Mouse (Mus musculus) embryonic facial prominence, embryonic 13.5 days (tissue): ENCODE measurements around the gene Hspa1l. TPM values are rescaled to one million over a fixed set of nuclear protein-coding genes. Genes with fewer than 3 reads are reported as not detected.
"Not testable (repeated sequence)": the region's sequence is repeated elsewhere in the genome, so short reads cannot be mapped to it uniquely, and the experiment has no call there.

Experiments
- ATAC-seq: fragments of 200-750 bp; cut with Nextera tagmentation; 2 replicates; pipeline ENCODE4 v1.8.0; 2017; ENCODE audit warnings: low read depth; ENCODE audit not compliant: insufficient number of reproducible peaks, insufficient read depth, low FRiP score, low TSS enrichment
- H3K27ac ChIP-seq: fragments of 300-500 bp; sonication (generic); 2 replicates; pipeline ENCODE4 v1.5.1; 2015; ENCODE audit warnings: moderate library complexity, mild to moderate bottlenecking, inconsistent platforms
- H3K27me3 ChIP-seq: fragments of 300-500 bp; sonication (generic); 2 replicates; pipeline ENCODE4 v1.6.1; 2015; ENCODE audit warnings: mild to moderate bottlenecking, inconsistent platforms
- H3K36me3 ChIP-seq: fragments of 300-500 bp; sonication (generic); 2 replicates; pipeline ENCODE4 v1.6.1; 2015; ENCODE audit warnings: mild to moderate bottlenecking, inconsistent platforms
- H3K4me1 ChIP-seq: fragments of 300-500 bp; sonication (generic); 2 replicates; pipeline ENCODE4 v1.6.1; 2015; ENCODE audit warnings: inconsistent platforms
- H3K4me2 ChIP-seq: fragments of 300-500 bp; sonication (generic); 2 replicates; pipeline ENCODE4 v1.6.1; 2015; ENCODE audit warnings: moderate library complexity, mild to moderate bottlenecking, inconsistent platforms
- H3K4me3 ChIP-seq: fragments of 300-500 bp; sonication (generic); 2 replicates; pipeline ENCODE4 v1.5.1; 2015; ENCODE audit warnings: mild to moderate bottlenecking, inconsistent platforms
- H3K9ac ChIP-seq: fragments of 300-500 bp; sonication (generic); 2 replicates; pipeline ENCODE4 v1.6.1; 2015; ENCODE audit warnings: mild to moderate bottlenecking, inconsistent platforms
- H3K9me3 ChIP-seq: fragments of 300-500 bp; sonication (generic); 2 replicates; pipeline ENCODE4 v1.6.1; 2016; ENCODE audit warnings: inconsistent platforms
- WGBS: fragments of 180-500 bp; shearing (Covaris S2); methylation state at CpG from one replicate; pipeline ENCODE4 v1.1.7; 2015; ENCODE audit warnings: mixed read lengths; 5-methylcytosine and 5-hydroxymethylcytosine counted together
- polyA plus RNA-seq: library from polyadenylated mRNA; unstranded; fragments of >200 nt; fragmentation: Nextera tagmentation; extraction: Ambion mirVana; gene quantifications from 2 replicates; pipeline ENCODE4 v1.2.1, GENCODE M21; 2015

The Hspa1l gene
- polyA plus RNA-seq, 1 experiment from 2014 or later: 0.77 TPM

DNA sequence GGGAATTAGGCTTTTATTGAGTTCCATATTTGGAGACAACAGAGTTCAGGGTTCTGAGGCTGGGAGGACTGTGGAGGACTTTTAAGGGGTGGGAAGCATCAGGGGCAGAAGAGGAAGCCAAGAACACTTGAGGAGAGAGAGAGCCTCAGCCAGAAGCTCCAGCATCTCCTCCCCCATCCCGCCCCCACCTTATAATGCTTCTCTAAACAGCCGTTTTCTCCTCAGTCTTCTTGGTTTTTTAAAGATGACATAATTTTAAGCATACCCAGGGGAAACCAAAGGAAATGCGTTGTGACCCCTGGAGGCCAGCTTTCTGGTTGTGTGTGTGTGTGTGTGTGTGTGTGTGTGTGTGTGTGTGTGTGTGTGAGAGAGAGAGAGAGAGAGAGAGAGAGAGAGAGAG lies 10.4 kb upstream of the Hspa1l start:
- no peak for ATAC-seq
- Histone ChIP-seq H3K9me3 (no peaks in the 10 kb centered on the region), H3K4me3 (no peak overlapping the region), H3K36me3 (no peaks in the 10 kb centered on the region), H3K27ac (no peak overlapping the region), H3K27me3 (peaks cover 4% of the 10 kb centered on the region; the same call in 1 of the 2 replicates), H3K4me1 (peaks cover 20% of the 10 kb centered on the region), H3K4me2 (no peak overlapping the region), H3K9ac (no peak overlapping the region)
- WGBS: 18% methylated on average over 3 of the region's 3 CpGs

DNA sequence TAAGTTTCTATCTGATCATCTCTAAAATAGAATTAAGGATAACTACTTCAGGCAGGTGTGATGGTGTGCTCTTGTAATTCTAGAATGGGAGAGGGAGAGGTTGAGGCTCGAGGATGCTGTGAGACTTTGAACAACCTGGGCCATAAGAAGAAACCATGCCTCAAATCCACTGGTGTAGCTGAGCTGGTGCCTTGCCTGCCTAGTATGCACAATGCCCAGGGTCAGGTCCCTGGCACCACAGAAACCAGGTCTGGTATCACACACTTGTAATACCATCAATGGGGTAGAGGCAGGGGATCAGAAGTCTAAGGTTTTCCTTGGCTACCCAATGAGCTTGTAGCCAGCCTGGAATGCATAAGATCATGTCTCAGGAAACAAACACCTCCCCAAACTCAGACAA lies 9.7 kb upstream of the Hspa1l start:
- H3K27me3 ChIP-seq: peaks cover 6% of the 10 kb centered on the region
- H3K4me1 ChIP-seq: peaks cover 20% of the 10 kb centered on the region
- no peak overlapping the region for H3K9ac ChIP-seq
- H3K36me3 ChIP-seq: no peaks in the 10 kb centered on the region
- no peak overlapping the region for H3K4me2 ChIP-seq
- WGBS: 57% methylated on average over 1 of the region's 1 CpGs
- H3K27ac ChIP-seq: no peak overlapping the region
- no peak for ATAC-seq
- H3K9me3 ChIP-seq: no peaks in the 10 kb centered on the region
- no peak overlapping the region for H3K4me3 ChIP-seq

DNA sequence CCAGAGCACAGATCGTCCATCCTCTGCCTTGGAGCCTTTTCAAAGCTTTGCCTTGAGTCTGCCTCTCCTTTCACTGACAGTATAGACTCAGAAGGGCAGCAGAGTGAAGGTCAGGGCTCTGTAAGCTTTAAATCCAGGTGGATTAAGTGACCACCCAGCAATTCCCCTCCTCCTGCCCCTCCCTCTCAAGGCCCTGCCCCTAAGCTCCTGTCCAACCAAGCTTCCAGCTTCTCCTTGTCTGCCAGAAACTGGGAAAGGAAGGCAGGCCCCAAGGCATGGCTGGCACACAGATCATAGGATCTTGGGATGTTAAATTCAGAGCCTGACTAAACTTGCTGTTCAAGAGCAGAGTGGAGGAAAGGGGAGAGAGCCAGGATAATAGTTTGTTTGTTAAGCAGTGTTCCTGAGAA lies 7.9 kb upstream of the Hspa1l start:
- no peaks in the 10 kb centered on the region for H3K36me3 ChIP-seq
- no peaks in the 10 kb centered on the region for H3K9me3 ChIP-seq
- H3K4me3 ChIP-seq: no peak overlapping the region
- peaks cover 24% of the 10 kb centered on the region for H3K27me3 ChIP-seq
- peak overlapping the region; percentile 39; the same call in 1 of the 2 replicates for H3K27ac ChIP-seq
- no peak overlapping the region for H3K9ac ChIP-seq
- 18% methylated on average over 1 of the region's 1 CpGs for WGBS
- ATAC-seq: no peak
- peaks cover 20% of the 10 kb centered on the region for H3K4me1 ChIP-seq
- H3K4me2 ChIP-seq: no peak overlapping the region

- peaks cover 28% of the 10 kb centered on the region for H3K27me3 ChIP-seq
- no peak overlapping the region for H3K9ac ChIP-seq
- H3K9me3 ChIP-seq: no peaks in the 10 kb centered on the region
- H3K4me1 ChIP-seq: peaks cover 13% of the 10 kb centered on the region
- ATAC-seq: no peak
- WGBS: 66% methylated on average over 5 of the region's 5 CpGs
- no peak overlapping the region for H3K4me2 ChIP-seq
- no peaks in the 10 kb centered on the region for H3K36me3 ChIP-seq
- no peak overlapping the region for H3K27ac ChIP-seq
- no peak overlapping the region for H3K4me3 ChIP-seq
Measured at GRCm38 (mm10) chr17:34965627-34966026, 6.9 kb upstream of the Hspa1l start.

DNA sequence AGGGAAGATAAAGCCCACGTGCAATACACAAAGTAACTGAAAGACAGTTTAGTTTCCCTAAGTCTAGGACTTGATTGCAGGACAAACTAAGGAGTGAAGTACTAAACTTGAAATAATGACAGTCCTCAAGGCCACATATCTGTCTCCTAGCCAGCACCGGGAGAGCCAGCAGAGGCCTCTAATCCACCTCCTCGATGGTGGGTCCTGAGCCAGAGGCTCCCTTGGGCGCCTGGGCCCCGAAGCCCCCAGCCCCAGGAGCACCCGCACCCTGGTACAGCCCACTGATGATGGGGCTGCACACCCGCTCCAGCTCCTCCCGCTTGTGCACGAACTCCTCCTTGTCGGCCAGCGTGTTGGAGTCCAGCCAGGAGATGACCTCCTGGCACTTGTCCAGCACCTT lies 2.7 kb upstream of the Hspa1l start, which contains the start of gene Gm20481:
Gene Gm20481, plus strand, starts transcription at position 91 of the 400 bp plus-strand sequence.
- ATAC-seq, H3K4me3 ChIP-seq: not testable (repeated sequence)
- 70% methylated on average over 6 of the region's 11 CpGs for WGBS

GRCm38 (mm10) chr17:34970850-34971249 lies 1.7 kb upstream of the Hspa1l start:
- not testable (repeated sequence) for H3K36me3 ChIP-seq, H3K9me3 ChIP-seq, H3K27ac ChIP-seq, H3K9ac ChIP-seq, H3K4me3 ChIP-seq, H3K4me1 ChIP-seq, H3K4me2 ChIP-seq, ATAC-seq
- H3K27me3 ChIP-seq: peaks cover 28% of the 10 kb centered on the region
- 43% methylated on average over 25 of the region's 37 CpGs for WGBS

More for the DNA sequence above, 2.7 kb upstream of the Hspa1l start, which contains the start of gene Gm20481:
- H3K36me3 ChIP-seq, H3K27ac ChIP-seq, H3K4me2 ChIP-seq, H3K9ac ChIP-seq, H3K9me3 ChIP-seq: not testable (repeated sequence)
- Histone ChIP-seq H3K4me1 (peaks cover 13% of the 10 kb centered on the region; the same call in 1 of the 2 replicates), H3K27me3 (peaks cover 28% of the 10 kb centered on the region)

DNA sequence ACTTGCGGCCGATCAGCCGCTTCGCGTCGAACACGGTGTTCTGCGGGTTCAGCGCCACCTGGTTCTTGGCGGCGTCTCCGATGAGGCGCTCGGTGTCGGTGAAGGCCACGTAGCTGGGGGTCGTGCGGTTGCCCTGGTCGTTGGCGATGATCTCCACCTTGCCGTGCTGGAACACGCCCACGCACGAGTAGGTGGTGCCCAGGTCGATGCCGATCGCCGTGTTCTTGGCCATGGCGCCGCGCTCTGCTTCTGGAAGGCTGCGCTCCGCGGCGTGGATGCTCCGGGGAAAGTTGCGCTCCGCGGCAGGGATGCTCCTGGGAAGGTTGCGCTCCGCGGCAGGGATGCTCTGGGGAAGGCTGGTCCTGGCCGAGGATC lies 822 bp upstream of the Hspa1l start:
- Histone ChIP-seq H3K4me3 (peak overlapping the region; percentile 45), H3K4me2 (peak overlapping the region; percentile 80), H3K27me3 (peaks cover 28% of the 10 kb centered on the region)
- H3K36me3 ChIP-seq, H3K27ac ChIP-seq, H3K4me1 ChIP-seq, H3K9ac ChIP-seq, H3K9me3 ChIP-seq: not testable (repeated sequence)
- WGBS: 2% methylated on average over 28 of the region's 43 CpGs
- peak; percentile 44 for ATAC-seq

DNA sequence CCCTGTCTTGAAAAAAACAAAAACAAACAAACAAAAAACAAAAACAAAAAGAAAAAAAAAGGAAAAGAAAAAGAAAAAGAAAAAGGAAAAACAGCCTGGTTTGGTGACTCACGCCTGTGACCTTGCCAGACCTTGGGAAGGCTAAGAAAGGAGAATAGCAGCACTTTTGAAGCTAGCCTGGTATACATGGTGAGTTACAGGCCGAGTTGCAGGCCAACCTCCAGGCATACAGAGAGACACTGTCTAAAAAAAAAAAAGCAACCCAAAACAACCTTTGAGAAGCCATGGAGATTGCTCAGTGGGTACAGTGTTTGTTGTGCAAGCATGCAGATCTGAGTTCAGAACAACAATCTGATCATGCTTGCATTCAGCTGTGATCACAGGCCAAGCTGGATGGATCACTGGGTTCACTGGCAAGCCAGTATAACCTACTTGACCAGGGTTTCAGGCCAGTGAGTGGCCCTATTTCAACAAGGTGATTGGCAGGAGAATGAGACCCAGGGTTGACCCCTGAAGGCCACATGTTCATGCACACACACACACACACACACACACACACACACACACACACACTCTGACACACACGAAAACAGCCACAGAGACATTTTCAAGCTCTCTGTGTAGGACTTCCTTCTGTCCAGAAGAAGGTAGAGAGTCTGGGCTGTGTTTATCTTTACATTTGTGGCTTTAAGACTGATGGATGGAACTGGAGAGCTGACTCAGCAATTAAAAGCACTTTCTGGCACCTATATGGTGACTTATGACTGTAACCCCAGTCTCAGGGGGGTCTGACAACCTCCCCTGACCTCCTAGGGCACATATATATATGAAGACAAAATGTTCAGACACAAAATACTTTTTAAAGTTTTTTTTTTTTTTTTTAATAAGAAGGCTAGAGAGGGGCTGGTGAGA lies 3.3 kb downstream of the Hspa1l start:
- Histone ChIP-seq H3K27ac (no peak overlapping the region), H3K4me3 (no peak overlapping the region), H3K36me3 (0 out of 2 replicates have a peak, but pooled peaks cover 2% of the 10 kb centered on the region), H3K27me3 (peaks cover 4% of the 10 kb centered on the region; the same call in 1 of the 2 replicates), H3K9ac (no peak overlapping the region), H3K4me1 (peaks cover 10% of the 10 kb centered on the region), H3K4me2 (no peak overlapping the region), H3K9me3 (no peaks in the 10 kb centered on the region)
- WGBS: 78% methylated on average over 3 of the region's 3 CpGs
- no peak for ATAC-seq

DNA sequence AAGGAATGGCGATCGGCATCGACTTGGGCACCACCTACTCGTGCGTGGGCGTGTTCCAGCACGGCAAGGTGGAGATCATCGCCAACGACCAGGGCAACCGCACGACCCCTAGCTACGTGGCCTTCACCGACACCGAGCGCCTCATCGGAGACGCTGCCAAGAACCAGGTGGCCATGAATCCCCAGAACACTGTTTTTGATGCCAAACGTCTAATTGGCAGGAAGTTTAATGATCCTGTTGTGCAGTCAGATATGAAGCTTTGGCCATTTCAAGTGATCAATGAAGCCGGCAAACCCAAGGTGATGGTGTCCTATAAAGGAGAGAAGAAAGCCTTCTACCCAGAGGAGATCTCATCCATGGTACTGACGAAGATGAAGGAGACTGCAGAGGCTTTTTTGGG lies 4.5 kb downstream of the Hspa1l start:
- Histone ChIP-seq H3K27ac (no peak overlapping the region), H3K4me3 (no peak overlapping the region), H3K36me3 (0 out of 2 replicates have a peak, but pooled peaks cover 2% of the 10 kb centered on the region), H3K9me3 (no peaks in the 10 kb centered on the region), H3K4me2 (no peak overlapping the region), H3K27me3 (peaks cover 4% of the 10 kb centered on the region; the same call in 1 of the 2 replicates), H3K9ac (no peak overlapping the region), H3K4me1 (peaks cover 12% of the 10 kb centered on the region)
- ATAC-seq: no peak
- WGBS: 94% methylated on average over 20 of the region's 20 CpGs

- 89% methylated on average over 27 of the region's 27 CpGs for WGBS
- Histone ChIP-seq H3K4me3 (no peak overlapping the region), H3K9me3 (no peaks in the 10 kb centered on the region), H3K4me2 (no peak overlapping the region), H3K36me3 (0 out of 2 replicates have a peak, but pooled peaks cover 2% of the 10 kb centered on the region), H3K27me3 (peaks cover 4% of the 10 kb centered on the region; the same call in 1 of the 2 replicates), H3K9ac (no peak overlapping the region), H3K4me1 (peaks cover 13% of the 10 kb centered on the region), H3K27ac (no peak overlapping the region)
- no peak for ATAC-seq
Measured at GRCm38 (mm10) chr17:34978239-34978638, 5.7 kb downstream of the Hspa1l start.

DNA sequence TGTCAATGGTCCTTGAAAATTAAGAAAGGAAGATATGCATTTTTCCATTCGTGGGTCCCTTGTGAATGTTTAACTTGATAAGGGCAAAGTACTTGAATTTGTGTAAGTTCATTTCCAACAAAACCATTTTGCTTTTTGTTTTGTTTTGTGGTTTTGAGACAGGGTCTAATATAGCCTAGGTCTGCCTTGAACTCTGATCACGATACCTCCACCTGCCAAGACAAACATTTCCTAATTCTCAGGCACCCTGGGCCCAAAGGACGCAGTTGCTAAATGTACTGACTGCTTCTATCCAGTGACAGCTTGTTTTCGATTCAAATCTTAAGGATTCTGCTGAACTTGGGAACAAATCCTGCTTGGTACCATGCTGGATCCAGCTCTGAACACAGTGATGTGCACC lies 7.1 kb downstream of the Hspa1l start:
- Histone ChIP-seq H3K4me1 (peaks cover 13% of the 10 kb centered on the region), H3K4me3 (no peak overlapping the region), H3K4me2 (no peak overlapping the region), H3K36me3 (0 out of 2 replicates have a peak, but pooled peaks cover 2% of the 10 kb centered on the region), H3K9ac (no peak overlapping the region), H3K9me3 (no peaks in the 10 kb centered on the region), H3K27me3 (no peaks in the 10 kb centered on the region), H3K27ac (no peak overlapping the region)
- no peak for ATAC-seq
- WGBS: 94% methylated on average over 4 of the region's 4 CpGs

DNA sequence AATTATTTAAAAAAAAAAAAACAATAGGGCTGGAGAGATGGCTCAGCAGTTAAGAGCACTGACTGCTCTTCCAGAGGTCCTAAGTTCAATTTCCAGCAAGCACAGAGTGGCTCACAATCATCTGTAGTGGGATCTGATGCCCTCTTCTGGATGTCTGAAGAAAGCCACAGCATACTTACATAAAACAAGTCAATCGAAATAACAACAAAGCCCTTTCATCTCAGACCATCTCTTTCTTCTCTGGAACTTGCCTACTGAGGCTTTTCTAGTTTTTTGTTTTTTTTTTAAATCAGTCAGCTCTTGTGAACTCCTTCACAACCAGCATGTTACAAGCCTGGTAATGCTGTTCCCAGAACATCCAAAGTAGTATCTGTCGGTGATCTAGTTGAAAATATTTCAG lies 8.2 kb downstream of the Hspa1l start:
- H3K9ac ChIP-seq: peak overlapping the region; percentile 94
- H3K9me3 ChIP-seq: no peaks in the 10 kb centered on the region
- peak overlapping the region; percentile 88 for H3K4me2 ChIP-seq
- WGBS: 10% methylated on average over 2 of the region's 2 CpGs
- H3K27me3 ChIP-seq: no peaks in the 10 kb centered on the region
- H3K4me1 ChIP-seq: peaks cover 13% of the 10 kb centered on the region
- peak overlapping the region; percentile 87 for H3K4me3 ChIP-seq
- no peak overlapping the region for H3K27ac ChIP-seq
- no peak for ATAC-seq
- H3K36me3 ChIP-seq: peaks cover 11% of the 10 kb centered on the region
